Mouse (Mus musculus): ENCODE measurements around the gene Osm.

Gene Osm

DNA sequence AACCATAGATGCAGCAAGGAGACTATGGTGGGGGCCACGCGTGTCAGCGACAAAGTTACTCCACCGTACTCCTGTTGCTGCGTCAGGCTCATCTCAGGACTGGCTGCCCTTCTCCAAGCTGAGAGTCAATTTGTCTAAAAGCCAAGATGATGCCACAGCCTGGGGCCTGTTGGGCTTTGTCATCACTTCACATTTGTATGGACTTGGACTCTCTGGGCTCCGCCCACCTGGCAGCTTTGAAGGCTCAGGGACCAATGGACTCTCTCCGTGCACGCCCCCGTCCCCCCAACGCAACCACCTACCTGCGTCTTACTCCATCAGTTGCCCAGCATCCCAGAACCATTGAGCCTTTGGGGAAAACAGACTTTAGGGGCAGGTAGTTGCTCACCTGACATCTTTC lies 35.3 kb downstream of the Osm start:
- no peak for DNase-seq

DNA sequence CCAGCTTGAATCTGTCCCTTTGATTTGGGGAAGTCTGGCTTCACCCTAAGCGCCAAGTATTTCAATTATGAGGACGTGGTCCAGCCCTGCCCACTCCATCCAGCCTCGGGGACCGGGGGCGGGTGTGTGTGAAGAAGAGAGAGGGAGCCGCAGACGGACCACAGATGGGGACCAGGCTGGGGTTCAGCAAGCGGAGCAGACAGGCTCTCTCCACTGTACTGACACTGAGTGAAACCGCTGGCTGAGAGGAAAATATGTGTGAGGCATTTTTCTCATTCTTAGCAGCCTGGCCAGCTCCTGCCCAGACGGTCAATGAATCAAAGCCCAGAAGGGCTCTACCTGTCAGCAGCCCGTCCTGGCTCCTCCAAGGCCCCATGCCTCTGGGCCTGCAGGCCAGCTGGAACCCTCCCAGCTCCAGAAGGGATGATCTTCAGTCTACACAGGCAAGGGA lies 40.2 kb downstream of the Osm start:
- DNase-seq, result no peak

DNA sequence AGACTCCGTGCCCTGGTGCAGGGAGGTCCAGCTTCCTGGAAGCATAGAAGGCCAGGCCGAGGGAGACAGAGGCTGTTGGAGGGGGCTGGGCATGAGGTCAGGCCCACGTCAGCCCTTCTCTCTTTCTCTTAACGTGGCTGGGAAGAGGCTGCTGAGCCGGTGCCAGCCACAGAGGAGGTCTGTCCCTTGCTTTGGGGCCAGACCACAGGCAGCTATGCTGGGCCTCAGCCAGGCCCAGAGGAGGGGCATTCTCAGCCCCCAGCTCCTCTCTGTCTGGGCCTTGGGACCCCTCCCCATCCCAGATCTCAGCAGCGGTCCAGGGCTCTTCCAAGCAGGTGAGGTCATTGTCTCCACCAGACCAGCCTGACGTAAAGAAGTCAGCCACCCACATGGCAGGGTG lies 43.7 kb downstream of the Osm start:
- no peak for DNase-seq

DNA sequence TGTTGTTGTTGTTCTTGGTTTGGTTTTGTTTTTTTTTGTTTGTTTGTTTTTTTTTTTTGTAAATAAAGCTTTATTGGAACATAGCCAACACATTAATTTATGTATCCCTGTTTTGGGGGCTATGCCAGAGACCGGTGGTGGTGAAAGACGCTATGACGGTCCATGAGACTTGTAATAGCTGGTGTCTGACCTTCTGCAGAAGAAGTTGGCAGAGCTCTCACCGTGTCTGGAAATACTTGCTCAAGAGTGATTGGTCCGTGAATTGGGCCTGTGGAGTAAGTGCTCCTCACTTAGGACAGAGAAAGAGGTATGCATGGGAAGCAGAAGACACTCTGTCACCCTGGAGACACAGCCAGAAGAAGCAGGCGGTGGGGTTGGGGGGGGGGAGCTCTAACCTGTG lies 45.6 kb downstream of the Osm start:
- no peak for DNase-seq

DNA sequence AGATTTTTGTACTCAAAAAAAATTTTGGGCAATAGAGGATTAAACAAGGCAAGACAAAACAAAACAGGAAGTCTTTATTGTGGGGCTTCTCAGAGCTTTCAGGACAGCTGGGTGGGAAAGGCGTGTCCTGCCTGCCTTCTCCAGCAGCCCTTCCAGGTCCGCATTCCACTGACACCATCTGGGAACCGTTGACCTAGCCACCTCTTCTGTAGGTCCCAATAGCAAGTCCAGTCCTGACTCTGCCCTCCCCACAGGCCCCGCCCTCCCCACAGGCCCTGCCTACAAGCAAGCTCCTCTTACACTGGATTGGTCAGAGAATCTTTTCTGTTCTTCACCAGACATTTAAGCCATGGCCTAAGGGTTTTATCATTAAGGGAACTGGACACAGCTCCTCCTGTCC lies 47.4 kb downstream of the Osm start:
- DNase-seq, result no peak

DNA sequence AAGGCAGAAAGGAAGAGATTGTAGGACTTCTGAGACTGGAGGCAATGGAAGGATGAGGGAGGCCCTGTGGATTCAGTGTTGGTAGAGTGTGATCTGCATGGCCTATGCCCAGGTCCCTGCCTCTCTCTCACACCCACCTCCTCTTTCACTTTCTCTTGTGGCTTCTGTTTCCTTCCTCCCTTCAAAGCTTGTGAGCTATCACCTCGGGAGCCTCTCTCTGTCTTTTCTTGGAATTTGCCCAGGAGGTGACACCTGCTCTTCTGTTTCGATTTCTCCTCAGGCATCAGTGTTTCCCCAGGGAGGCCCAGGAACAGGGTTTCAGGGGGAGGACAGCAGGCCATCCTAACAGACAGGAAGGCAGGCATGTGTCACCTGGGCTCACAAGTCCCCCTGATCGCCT lies 53.1 kb downstream of the Osm start:
- no peak for DNase-seq
